Mouse (Mus musculus) liver, embryonic 13.5 days (tissue): ENCODE data around the gene H3f3a. TPM values are rescaled to one million over a fixed set of nuclear protein-coding genes. Genes with fewer than 3 reads are reported as not detected.

Experiments
- ATAC-seq: fragments of 200-750 bp; cut with Nextera tagmentation; 2 replicates; pipeline ENCODE4 v1.8.0; 2017; ENCODE audit warnings: low read depth, mild to moderate bottlenecking, moderate number of reproducible peaks, moderate library complexity
- DNase-seq: peaks from one replicate; pipeline ENCODE4 v3.0.0; 2022
- H3K27ac ChIP-seq: fragments of 300-500 bp; sonication (generic); 2 replicates; pipeline ENCODE4 v1.5.1; 2015; ENCODE audit warnings: moderate library complexity, mild to moderate bottlenecking, inconsistent platforms
- H3K27me3 ChIP-seq: fragments of 300-500 bp; sonication (generic); 2 replicates; pipeline ENCODE4 v1.6.1; 2015; ENCODE audit warnings: mild to moderate bottlenecking, inconsistent platforms
- H3K36me3 ChIP-seq: fragments of 300-500 bp; sonication (generic); 2 replicates; pipeline ENCODE4 v1.6.1; 2015; ENCODE audit warnings: mild to moderate bottlenecking, inconsistent platforms
- H3K4me1 ChIP-seq: fragments of 300-500 bp; sonication (generic); replicated peaks from 2 replicates; pipeline ENCODE4 v1.6.1; 2015; ENCODE audit warnings: inconsistent platforms
- H3K4me2 ChIP-seq: fragments of 300-500 bp; sonication (generic); 2 replicates; pipeline ENCODE4 v1.6.1; 2015; ENCODE audit warnings: inconsistent platforms, mild to moderate bottlenecking, moderate library complexity
- H3K4me3 ChIP-seq: fragments of 300-500 bp; sonication (generic); replicated peaks from 2 replicates; pipeline ENCODE4 v1.5.1; 2015; ENCODE audit warnings: mild to moderate bottlenecking, inconsistent platforms
- H3K9ac ChIP-seq: fragments of 300-500 bp; sonication (generic); 2 replicates; pipeline ENCODE4 v1.6.1; 2015; ENCODE audit warnings: mild to moderate bottlenecking, inconsistent platforms
- H3K9me3 ChIP-seq: fragments of 300-500 bp; sonication (generic); replicated peaks from 2 replicates; pipeline ENCODE4 v1.6.1; 2016; ENCODE audit warnings: inconsistent platforms
- WGBS: fragments of 180-500 bp; shearing (Covaris S2); methylation state at CpG from one replicate; pipeline ENCODE4 v1.1.7; 2015; ENCODE audit not compliant: insufficient replicate concordance; 5-methylcytosine and 5-hydroxymethylcytosine counted together
- polyA plus RNA-seq: library from polyadenylated mRNA; unstranded; fragments of >200 nt; fragmentation: Nextera tagmentation; extraction: Ambion mirVana; gene quantifications from 2 replicates; pipeline ENCODE4 v1.2.1, GENCODE M21; 2015

H3f3a gene
- polyA plus RNA-seq, 1 experiment from 2014 or later = 2,174 TPM

- H3K9ac ChIP-seq = peak overlapping the region; percentile 55
- no peaks in the 10 kb centered on the region for H3K27me3 ChIP-seq
- H3K4me3 ChIP-seq = no peak overlapping the region
- H3K4me2 ChIP-seq = peak overlapping the region; percentile 43
- WGBS = 53% methylated on average over 6 of the region's 6 CpGs
- H3K9me3 ChIP-seq = no peaks in the 10 kb centered on the region
- peaks cover 96% of the 10 kb centered on the region for H3K4me1 ChIP-seq
- no peaks in the 10 kb centered on the region for H3K36me3 ChIP-seq
- peak overlapping the region; percentile 97 for H3K27ac ChIP-seq
- ATAC-seq (peak; percentile 84), DNase-seq (peak; percentile 53)
These were observed 7.4 kb upstream of the H3f3a start for GRCm38 (mm10) chr1:180821101-180821500.

GRCm38 (mm10) chr1:180818000-180818399 is 4.3 kb upstream of the H3f3a start:
- Histone ChIP-seq H3K27ac (peak overlapping the region; percentile 97), H3K9me3 (no peaks in the 10 kb centered on the region), H3K4me3 (peak overlapping the region; percentile 16), H3K9ac (peak overlapping the region; percentile 75), H3K36me3 (no peaks in the 10 kb centered on the region), H3K4me1 (peaks cover 90% of the 10 kb centered on the region), H3K27me3 (no peaks in the 10 kb centered on the region), H3K4me2 (peak overlapping the region; percentile 60)
- DNase-seq = peak; percentile 72
- 15% methylated on average over 2 of the region's 2 CpGs for WGBS
- peak; percentile 83 for ATAC-seq

DNA sequence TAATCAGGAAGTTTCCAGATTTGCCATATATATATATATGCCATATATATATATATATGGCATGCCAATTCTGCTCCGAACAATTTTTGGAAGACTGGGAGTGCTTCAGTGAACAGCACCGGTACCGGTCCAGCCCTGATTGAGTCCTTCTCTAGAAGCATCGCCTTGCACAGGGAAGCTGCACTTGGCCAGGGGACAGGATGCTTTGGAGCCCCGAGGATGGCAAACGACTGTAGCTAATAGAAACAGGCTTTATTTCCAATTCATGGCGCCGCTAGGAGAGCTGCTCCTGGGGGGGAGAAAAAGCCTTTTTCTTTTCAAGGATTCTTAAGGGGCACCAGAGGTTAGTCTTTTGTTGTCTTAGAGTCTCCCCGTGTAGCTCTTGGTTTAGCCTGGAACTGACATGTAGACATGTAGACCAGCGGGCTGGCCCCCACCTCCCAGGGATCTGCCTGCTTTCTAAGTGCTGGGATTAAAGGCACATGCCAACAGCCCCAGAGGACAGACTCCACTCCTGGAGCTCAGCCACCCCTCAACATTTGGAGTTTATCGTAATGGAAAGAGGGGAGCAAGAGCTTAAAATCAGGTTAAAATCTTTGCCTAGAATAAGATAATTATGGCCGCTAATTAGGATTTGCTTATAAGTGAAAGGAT is 1.8 kb upstream of the H3f3a start:
- no peaks in the 10 kb centered on the region for H3K9me3 ChIP-seq
- H3K4me2 ChIP-seq = peak overlapping the region; percentile 90
- WGBS = 83% methylated on average over 12 of the region's 12 CpGs
- DNase-seq (no peak), ATAC-seq (no peak)
- H3K27me3 ChIP-seq = no peaks in the 10 kb centered on the region
- H3K4me3 ChIP-seq = no peak overlapping the region
- peak overlapping the region; percentile 97; the same call in 1 of the 2 replicates for H3K9ac ChIP-seq
- H3K27ac ChIP-seq = peak overlapping the region; percentile 98
- H3K36me3 ChIP-seq = peaks cover 8% of the 10 kb centered on the region
- H3K4me1 ChIP-seq = peaks cover 71% of the 10 kb centered on the region

GRCm38 (mm10) chr1:180813409-180813884 is 296 bp downstream of the H3f3a start:
- Histone ChIP-seq H3K4me1 (peaks cover 67% of the 10 kb centered on the region), H3K4me2 (peak overlapping the region; percentile 90)
- peak; percentile 80 for ATAC-seq

GRCm38 (mm10) chr1:180812463-180813408 is 1.0 kb downstream of the H3f3a start:
- peaks cover 65% of the 10 kb centered on the region for H3K4me1 ChIP-seq
- peaks cover 33% of the 10 kb centered on the region for H3K36me3 ChIP-seq
- WGBS = under 1% methylated on average over 71 of the region's 71 CpGs
- H3K4me3 ChIP-seq = peak overlapping the region; percentile 98
- peak overlapping the region; percentile 100 for H3K9ac ChIP-seq
- ATAC-seq (peak; percentile 18), DNase-seq (peak; percentile 34)
- H3K27ac ChIP-seq = peak overlapping the region; percentile 100
- H3K9me3 ChIP-seq = no peaks in the 10 kb centered on the region
- no peaks in the 10 kb centered on the region for H3K27me3 ChIP-seq
- peak overlapping the region; percentile 62 for H3K4me2 ChIP-seq

More at GRCm38 (mm10) chr1:180813409-180813884, 296 bp downstream of the H3f3a start:
- Histone ChIP-seq H3K4me3 (peak overlapping the region; percentile 98), H3K27me3 (no peaks in the 10 kb centered on the region), H3K9ac (peak overlapping the region; percentile 100), H3K9me3 (no peaks in the 10 kb centered on the region), H3K36me3 (peaks cover 27% of the 10 kb centered on the region), H3K27ac (peak overlapping the region; percentile 100)
- 1% methylated on average over 53 of the region's 65 CpGs for WGBS
- DNase-seq = peak; percentile 89

GRCm38 (mm10) chr1:180811596-180812462 is 1.9 kb downstream of the H3f3a start:
- DNase-seq (peak; percentile 40), ATAC-seq (no peak)
- Histone ChIP-seq H3K36me3 (peaks cover 42% of the 10 kb centered on the region), H3K4me2 (peak overlapping the region; percentile 62), H3K4me1 (peaks cover 65% of the 10 kb centered on the region), H3K4me3 (peak overlapping the region; percentile 98), H3K27me3 (no peaks in the 10 kb centered on the region), H3K9me3 (no peaks in the 10 kb centered on the region), H3K27ac (peak overlapping the region; percentile 100), H3K9ac (peak overlapping the region; percentile 100)
- under 1% methylated on average over 27 of the region's 27 CpGs for WGBS

DNA sequence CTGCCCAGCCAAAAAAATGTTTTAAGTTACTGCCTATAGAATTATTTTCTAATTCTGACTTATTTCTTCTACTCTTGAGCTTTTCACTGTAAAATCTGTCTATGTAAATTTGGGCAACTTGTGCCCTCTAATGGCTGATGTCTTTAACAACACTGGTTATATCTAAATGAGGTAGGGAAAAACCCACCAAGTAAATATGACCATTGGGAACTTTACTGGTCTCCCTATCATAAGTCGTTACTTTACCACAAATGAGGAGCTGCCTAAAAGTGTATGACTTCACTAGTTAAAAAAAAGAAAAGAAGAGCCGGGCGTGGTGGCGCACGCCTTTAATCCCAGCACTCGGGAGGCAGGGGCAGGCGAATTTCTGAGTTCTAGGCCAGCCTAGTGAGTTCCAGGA is 2.8 kb downstream of the H3f3a start:
- H3K27me3 ChIP-seq = no peaks in the 10 kb centered on the region
- H3K9ac ChIP-seq = peak overlapping the region; percentile 100
- no peak for DNase-seq
- ATAC-seq = no peak
- peak overlapping the region; percentile 98 for H3K4me3 ChIP-seq
- peaks cover 51% of the 10 kb centered on the region for H3K36me3 ChIP-seq
- peaks cover 65% of the 10 kb centered on the region for H3K4me1 ChIP-seq
- WGBS = 40% methylated on average over 7 of the region's 7 CpGs
- peak overlapping the region; percentile 62 for H3K4me2 ChIP-seq
- no peaks in the 10 kb centered on the region for H3K9me3 ChIP-seq
- peak overlapping the region; percentile 47 for H3K27ac ChIP-seq

DNA sequence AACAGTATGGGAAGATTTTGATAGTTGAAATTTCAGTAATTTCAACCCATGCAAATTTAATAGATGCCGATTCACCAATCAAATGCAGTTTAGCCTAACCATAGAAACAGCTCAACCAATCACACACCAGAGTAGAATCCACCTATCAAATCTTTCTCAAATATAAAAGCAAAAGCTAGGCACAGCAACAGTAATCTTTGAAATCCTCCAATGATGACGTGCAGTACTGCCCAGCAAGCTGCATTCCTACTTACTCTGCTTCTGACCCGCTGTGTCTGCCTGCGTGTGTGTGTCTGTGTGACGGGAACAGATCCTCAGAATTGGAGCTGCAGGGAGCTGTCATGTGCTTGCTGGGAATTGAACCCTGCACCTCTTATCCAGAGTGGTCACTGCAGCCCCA is 4.9 kb downstream of the H3f3a start:
- 88% methylated on average over 5 of the region's 5 CpGs for WGBS
- H3K4me2 ChIP-seq = peak overlapping the region; percentile 45

DNA sequence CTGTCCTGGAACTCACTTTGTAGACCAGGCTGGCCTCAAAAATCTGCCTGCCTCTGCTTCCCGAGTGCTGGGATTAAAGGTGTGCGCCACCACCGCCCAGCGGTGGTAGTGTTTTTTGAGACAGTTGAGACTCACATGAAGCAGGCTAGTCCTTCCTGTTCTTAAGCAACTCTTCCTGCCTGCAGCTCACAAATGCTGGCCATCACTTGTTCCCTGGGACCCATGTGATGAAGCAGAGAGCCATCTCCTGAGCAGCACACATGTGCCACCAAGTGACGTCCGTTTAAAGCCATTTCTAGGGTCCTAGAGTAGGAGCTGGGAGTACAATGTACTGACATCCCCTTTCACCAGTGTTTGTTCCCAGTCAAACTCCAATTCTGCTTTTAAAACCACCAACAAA is 9.9 kb downstream of the H3f3a start:
- Histone ChIP-seq H3K36me3 (peaks cover 85% of the 10 kb centered on the region), H3K27me3 (no peaks in the 10 kb centered on the region), H3K9me3 (no peaks in the 10 kb centered on the region), H3K4me1 (peaks cover 42% of the 10 kb centered on the region), H3K27ac (no peak overlapping the region), H3K4me2 (no peak overlapping the region), H3K4me3 (no peak overlapping the region), H3K9ac (no peak overlapping the region)
- DNase-seq = no peak
- ATAC-seq = no peak
- WGBS = 87% methylated on average over 6 of the region's 6 CpGs

More for the DNA sequence above, 4.9 kb downstream of the H3f3a start:
- H3K27ac ChIP-seq = 0 out of 2 replicates have a peak overlapping the region, but pooled peaks have one; percentile 15
- no peak overlapping the region for H3K9ac ChIP-seq
- H3K4me1 ChIP-seq = peaks cover 59% of the 10 kb centered on the region
- H3K4me3 ChIP-seq = peak overlapping the region; percentile 25; the same call in 1 of the 2 replicates
- ATAC-seq (no peak), DNase-seq (no peak)
- H3K36me3 ChIP-seq = peaks cover 72% of the 10 kb centered on the region
- H3K9me3 ChIP-seq = no peaks in the 10 kb centered on the region
- no peaks in the 10 kb centered on the region for H3K27me3 ChIP-seq

DNA sequence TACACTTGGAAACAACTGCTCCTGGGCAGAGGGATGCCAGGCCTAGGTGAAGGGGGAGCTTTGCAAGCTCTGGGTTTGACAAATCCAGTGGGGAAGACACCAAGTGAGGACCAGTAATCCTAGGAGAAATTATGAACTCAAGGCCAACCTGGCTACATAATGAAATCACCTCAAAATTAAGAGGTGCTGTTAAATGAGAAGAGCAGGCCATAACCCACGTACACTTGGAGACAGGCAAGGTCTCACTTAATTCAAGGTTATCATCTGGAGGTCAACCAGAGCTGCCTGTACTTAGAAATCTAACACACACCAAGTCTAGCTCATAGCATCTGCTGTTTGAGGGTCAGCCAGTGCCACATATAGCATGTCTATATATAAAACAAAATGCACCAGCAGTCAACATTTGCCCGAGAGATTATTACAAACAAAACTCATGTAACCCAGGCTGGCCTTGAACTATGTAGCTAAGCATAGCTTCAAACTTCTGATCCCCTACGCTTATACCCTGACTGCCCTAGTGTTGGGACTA is 12.2 kb downstream of the H3f3a start:
- DNase-seq (no peak), ATAC-seq (peak; percentile 32)
- Histone ChIP-seq H3K27ac (no peak overlapping the region), H3K4me2 (no peak overlapping the region), H3K27me3 (no peaks in the 10 kb centered on the region), H3K4me3 (no peak overlapping the region), H3K36me3 (peaks cover 64% of the 10 kb centered on the region), H3K4me1 (peaks cover 23% of the 10 kb centered on the region), H3K9ac (no peak overlapping the region), H3K9me3 (no peaks in the 10 kb centered on the region)
- WGBS = 76% methylated on average over 3 of the region's 3 CpGs
